Mouse (Mus musculus): Measurements from ENCODE around the gene Dffa. TPM values are rescaled to one million over a fixed set of nuclear protein-coding genes. Genes with fewer than 3 reads are reported as not detected.
A peak's percentile ranks its signal among the peaks of the same experiment; 100 is the strongest.
"Not testable (repeated sequence)": the region's sequence is repeated elsewhere in the genome, so short reads cannot be mapped to it uniquely, and the experiment has no call there.

The Dffa gene
- polyA plus RNA-seq, 1 experiment, result 28.3 TPM

GRCm38 (mm10) chr4:149099369-149100017, 4.5 kb upstream of the Dffa start, which contains the start of gene Pex14:
Pex14 (minus strand) TSS chr4:149099876.
- peak; percentile 97 for DNase-seq (ENCODE audit: low read depth)
- TF ChIP-seq CTCF (IDR thresholded peaks at IDR 0.05; ENCODE audit: borderline replicate concordance, extremely low read depth, insufficient read depth, insufficient read length), result no peak
- peak; percentile 73 for TF ChIP-seq POLR2A (IDR thresholded peaks at IDR 0.05; ENCODE audit: borderline replicate concordance, extremely low read depth, insufficient read depth, insufficient read length, poor library complexity, severe bottlenecking)

- DNase-seq (ENCODE audit: low read depth), result not testable (repeated sequence)
These were observed 3.5 kb upstream of the Dffa start for GRCm38 (mm10) chr4:149100449-149100848.

- DNase-seq (ENCODE audit: low read depth), result no peak
- no peak for TF ChIP-seq POLR2A (IDR thresholded peaks at IDR 0.05; ENCODE audit: borderline replicate concordance, extremely low read depth, insufficient read depth, insufficient read length, poor library complexity, severe bottlenecking)
- TF ChIP-seq CTCF (IDR thresholded peaks at IDR 0.05; ENCODE audit: borderline replicate concordance, extremely low read depth, insufficient read depth, insufficient read length), result no peak
These were observed 2.5 kb upstream of the Dffa start for GRCm38 (mm10) chr4:149101456-149101855.

GRCm38 (mm10) chr4:149119978-149120562, 16.1 kb downstream of the Dffa start:
- not testable (repeated sequence) for DNase-seq (ENCODE audit: low read depth)

- TF ChIP-seq CTCF (IDR thresholded peaks at IDR 0.05; ENCODE audit: borderline replicate concordance, extremely low read depth, insufficient read depth, insufficient read length), result no peak
- TF ChIP-seq POLR2A (IDR thresholded peaks at IDR 0.05; ENCODE audit: borderline replicate concordance, extremely low read depth, insufficient read depth, insufficient read length, poor library complexity, severe bottlenecking), result no peak
- no peak for DNase-seq (ENCODE audit: low read depth)
These were observed 19.5 kb downstream of the Dffa start for GRCm38 (mm10) chr4:149123432-149123831.

- DNase-seq (ENCODE audit: low read depth), result no peak
These were observed 21.6 kb downstream of the Dffa start for GRCm38 (mm10) chr4:149125341-149126114.

DNA sequence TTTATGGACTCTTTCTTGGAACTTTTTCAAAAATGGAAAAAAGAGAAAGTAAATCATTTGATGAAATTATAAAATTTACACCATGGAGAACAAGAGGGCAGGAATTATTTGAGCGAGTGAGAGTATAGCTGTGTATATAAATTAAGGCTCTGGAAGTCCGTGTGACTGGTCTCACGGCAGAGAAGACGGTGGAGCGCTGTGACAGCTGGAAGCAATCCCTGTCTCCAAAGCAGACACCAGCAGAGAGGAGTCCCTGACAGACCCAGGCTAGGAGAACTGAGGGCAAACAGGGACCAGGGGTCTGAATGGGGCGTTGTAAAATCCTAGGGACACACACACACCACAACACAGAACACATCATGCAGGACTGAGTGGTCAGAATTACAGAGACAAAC, 22.2 kb downstream of the Dffa start:
- no peak for DNase-seq (ENCODE audit: low read depth)
- TF ChIP-seq CTCF (IDR thresholded peaks at IDR 0.05; ENCODE audit: borderline replicate concordance, extremely low read depth, insufficient read depth, insufficient read length), result no peak
- TF ChIP-seq POLR2A (IDR thresholded peaks at IDR 0.05; ENCODE audit: borderline replicate concordance, extremely low read depth, insufficient read depth, insufficient read length, poor library complexity, severe bottlenecking), result no peak

More at GRCm38 (mm10) chr4:149125341-149126114, 21.6 kb downstream of the Dffa start:
- TF ChIP-seq CTCF (IDR thresholded peaks at IDR 0.05; ENCODE audit: borderline replicate concordance, extremely low read depth, insufficient read depth, insufficient read length) (no peak), POLR2A (IDR thresholded peaks at IDR 0.05; ENCODE audit: borderline replicate concordance, extremely low read depth, insufficient read depth, insufficient read length, poor library complexity, severe bottlenecking) (no peak)

- no peak for DNase-seq (ENCODE audit: low read depth)
- TF ChIP-seq POLR2A (IDR thresholded peaks at IDR 0.05; ENCODE audit: borderline replicate concordance, extremely low read depth, insufficient read depth, insufficient read length, poor library complexity, severe bottlenecking) (no peak), CTCF (IDR thresholded peaks at IDR 0.05; ENCODE audit: borderline replicate concordance, extremely low read depth, insufficient read depth, insufficient read length) (no peak)
These were observed 22.7 kb downstream of the Dffa start, which contains the start of gene Cort for GRCm38 (mm10) chr4:149126663-149127062. Cort (minus strand) TSS chr4:149126763.

- no peak for TF ChIP-seq POLR2A (IDR thresholded peaks at IDR 0.05; ENCODE audit: borderline replicate concordance, extremely low read depth, insufficient read depth, insufficient read length, poor library complexity, severe bottlenecking)
- no peak for TF ChIP-seq CTCF (IDR thresholded peaks at IDR 0.05; ENCODE audit: borderline replicate concordance, extremely low read depth, insufficient read depth, insufficient read length)
These were observed 24.5 kb downstream of the Dffa start for GRCm38 (mm10) chr4:149128467-149128866.

DNA sequence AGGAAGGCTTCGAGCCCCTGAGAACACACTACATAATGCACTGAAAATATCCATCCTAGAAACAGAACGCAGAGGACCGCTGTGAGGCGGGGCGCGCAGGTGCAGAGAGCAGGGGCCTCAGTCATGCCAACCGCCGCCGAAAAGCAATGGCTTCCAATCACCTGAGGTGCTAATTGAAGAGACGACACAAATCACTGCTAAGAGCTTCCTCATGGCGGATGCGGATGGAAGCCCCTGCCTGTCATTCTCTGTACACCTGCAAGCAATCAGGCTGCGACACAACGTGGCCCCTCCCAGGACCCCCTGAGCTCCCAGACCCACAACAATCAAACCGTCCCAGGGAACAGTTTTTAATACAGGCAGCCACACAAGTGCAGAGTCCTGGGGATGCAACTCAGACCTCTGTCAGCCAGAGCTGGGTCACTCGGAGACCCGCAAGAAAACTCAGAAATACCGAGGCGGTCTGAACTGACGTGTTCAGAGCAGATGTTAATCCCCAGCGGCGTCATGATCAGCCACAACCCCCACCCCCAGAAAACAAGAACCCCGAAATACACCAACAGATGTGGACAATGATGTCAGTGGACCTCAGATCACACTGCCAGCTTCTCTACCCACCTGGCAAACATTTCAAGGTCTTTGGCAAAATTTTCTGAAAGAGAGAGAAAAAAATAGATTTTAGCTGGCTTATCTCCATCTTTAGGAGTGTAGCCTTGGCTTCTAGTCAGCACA, 27.2 kb downstream of the Dffa start:
- no peak for DNase-seq (ENCODE audit: low read depth)
- TF ChIP-seq POLR2A (IDR thresholded peaks at IDR 0.05; ENCODE audit: borderline replicate concordance, extremely low read depth, insufficient read depth, insufficient read length, poor library complexity, severe bottlenecking) (no peak), CTCF (IDR thresholded peaks at IDR 0.05; ENCODE audit: borderline replicate concordance, extremely low read depth, insufficient read depth, insufficient read length) (no peak)

More at GRCm38 (mm10) chr4:149128467-149128866, 24.5 kb downstream of the Dffa start:
- no peak for DNase-seq (ENCODE audit: low read depth)

DNA sequence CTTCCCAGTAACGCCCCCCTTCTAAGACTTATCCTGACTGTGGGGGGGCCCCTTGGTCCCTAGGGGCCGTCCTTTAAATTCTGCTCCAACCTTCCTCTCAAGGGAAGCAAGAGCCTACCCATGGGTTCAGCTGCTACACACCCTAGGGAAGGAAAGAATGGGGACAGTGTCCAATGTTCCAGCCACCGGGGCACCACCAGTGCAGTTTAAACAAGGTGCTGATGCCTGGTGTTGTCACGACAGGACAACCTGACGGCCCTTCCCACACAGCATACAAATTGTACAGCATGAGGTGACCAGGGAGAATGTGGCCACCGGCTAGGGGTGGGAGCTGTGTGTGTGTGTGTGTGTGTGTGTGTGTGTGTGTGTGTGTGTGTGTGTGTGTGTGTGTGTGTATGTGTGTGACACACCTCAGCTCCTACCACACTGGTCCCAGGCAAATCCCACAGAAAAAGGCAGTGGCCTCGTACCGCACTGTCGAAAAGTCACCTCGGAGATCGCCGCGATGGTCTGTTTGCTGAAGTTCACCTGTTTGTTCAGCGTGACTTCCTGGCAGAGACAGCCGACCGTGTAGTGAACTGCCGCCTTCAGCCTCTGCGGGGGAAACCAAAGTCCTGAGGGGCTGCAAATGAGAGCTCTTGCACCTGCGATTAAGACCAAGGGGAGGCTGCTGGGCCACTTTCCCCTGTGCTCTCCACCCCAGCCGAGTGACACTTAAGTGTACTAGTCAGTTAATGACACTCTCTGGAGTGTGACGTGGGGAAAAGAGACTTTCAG, 28.0 kb downstream of the Dffa start:
- no peak for TF ChIP-seq CTCF (IDR thresholded peaks at IDR 0.05; ENCODE audit: borderline replicate concordance, extremely low read depth, insufficient read depth, insufficient read length)
- TF ChIP-seq POLR2A (IDR thresholded peaks at IDR 0.05; ENCODE audit: borderline replicate concordance, extremely low read depth, insufficient read depth, insufficient read length, poor library complexity, severe bottlenecking), result no peak
- no peak for DNase-seq (ENCODE audit: low read depth)
